Mouse (Mus musculus) brain, embryonic 18.5 days (tissue): ENCODE measurements around the gene Mier2.
A peak's percentile ranks its signal among the peaks of the same experiment; 100 is the strongest.

Experiments used
- DNase-seq: peaks from one replicate; pipeline ENCODE4 v3.0.0-alpha.2; 2012; ENCODE audit warnings: low read depth, low spot score

The Mier2 gene

GRCm38 (mm10) chr10:79554330-79555237 lies at the start of gene Mier2:
Mier2 (minus strand) TSS chr10:79555199.
- peak; percentile 36 for DNase-seq

- DNase-seq = no peak
These were observed 42.9 kb upstream of the Mier2 start for GRCm38 (mm10) chr10:79597936-79598230.

- no peak for DNase-seq
These were observed 42.3 kb upstream of the Mier2 start for GRCm38 (mm10) chr10:79597051-79597935.

- DNase-seq = no peak
These were observed 40.6 kb upstream of the Mier2 start for GRCm38 (mm10) chr10:79595590-79595929.

GRCm38 (mm10) chr10:79594872-79595589 lies 40.0 kb upstream of the Mier2 start:
- no peak for DNase-seq

GRCm38 (mm10) chr10:79594111-79594510 lies 39.1 kb upstream of the Mier2 start:
- DNase-seq = no peak

- no peak for DNase-seq
These were observed 35.7 kb upstream of the Mier2 start for GRCm38 (mm10) chr10:79590702-79591101.

- DNase-seq = no peak
These were observed 32.7 kb upstream of the Mier2 start for GRCm38 (mm10) chr10:79587752-79588126.

- no peak for DNase-seq
These were observed 32.2 kb upstream of the Mier2 start, which contains the start of gene Theg for GRCm38 (mm10) chr10:79587061-79587751. Theg (minus strand) TSS chr10:79587331.

- DNase-seq = no peak
These were observed 31.2 kb upstream of the Mier2 start for GRCm38 (mm10) chr10:79586243-79586642.

- no peak for DNase-seq
These were observed 30.7 kb upstream of the Mier2 start for GRCm38 (mm10) chr10:79585723-79586122.

GRCm38 (mm10) chr10:79585136-79585535 lies 30.1 kb upstream of the Mier2 start:
- no peak for DNase-seq

- DNase-seq = no peak
These were observed 29.4 kb upstream of the Mier2 start for GRCm38 (mm10) chr10:79584426-79584825.

- no peak for DNase-seq
These were observed 29.0 kb upstream of the Mier2 start for GRCm38 (mm10) chr10:79584021-79584420.

- no peak for DNase-seq
These were observed 26.5 kb upstream of the Mier2 start for GRCm38 (mm10) chr10:79581501-79581900.

GRCm38 (mm10) chr10:79580811-79581210 lies 25.8 kb upstream of the Mier2 start:
- no peak for DNase-seq

GRCm38 (mm10) chr10:79580356-79580755 lies 25.4 kb upstream of the Mier2 start:
- no peak for DNase-seq

- no peak for DNase-seq
These were observed 24.8 kb upstream of the Mier2 start for GRCm38 (mm10) chr10:79579781-79580180.

- DNase-seq = no peak
These were observed 23.9 kb upstream of the Mier2 start for GRCm38 (mm10) chr10:79578891-79579290.

GRCm38 (mm10) chr10:79578276-79578675 lies 23.3 kb upstream of the Mier2 start:
- no peak for DNase-seq

- no peak for DNase-seq
These were observed 22.4 kb upstream of the Mier2 start for GRCm38 (mm10) chr10:79577376-79577775.
